Mouse (Mus musculus): ENCODE results near the gene Prnp.

Gene Prnp

GRCm38 (mm10) chr2:131907311-131907710 lies 2.4 kb upstream of the Prnp start:
- DNase-seq: no peak

GRCm38 (mm10) chr2:131908351-131908861 lies 1.3 kb upstream of the Prnp start:
- no peak for DNase-seq

- no peak for DNase-seq
Measured at GRCm38 (mm10) chr2:131908906-131909305, 822 bp upstream of the Prnp start.

GRCm38 (mm10) chr2:131910847-131911246 lies 1.1 kb downstream of the Prnp start:
- no peak for DNase-seq

- DNase-seq: no peak
Measured at GRCm38 (mm10) chr2:131911341-131911740, 1.6 kb downstream of the Prnp start.

- no peak for DNase-seq
Measured at GRCm38 (mm10) chr2:131912526-131913258, 3.0 kb downstream of the Prnp start.

GRCm38 (mm10) chr2:131932275-131932902 lies 22.7 kb downstream of the Prnp start:
- no peak for DNase-seq

GRCm38 (mm10) chr2:131933013-131933412 lies 23.3 kb downstream of the Prnp start:
- no peak for DNase-seq

- DNase-seq: no peak
Measured at GRCm38 (mm10) chr2:131933598-131933997, 23.9 kb downstream of the Prnp start.

GRCm38 (mm10) chr2:131934243-131934642 lies 24.5 kb downstream of the Prnp start:
- DNase-seq: no peak

- DNase-seq: no peak
Measured at GRCm38 (mm10) chr2:131935390-131936105, 25.8 kb downstream of the Prnp start.

- DNase-seq: no peak
Measured at GRCm38 (mm10) chr2:131936410-131936809, 26.7 kb downstream of the Prnp start.

GRCm38 (mm10) chr2:131939404-131940111 lies 29.8 kb downstream of the Prnp start:
- peak; percentile 47 for DNase-seq

- no peak for DNase-seq
Measured at GRCm38 (mm10) chr2:131940506-131940905, 30.8 kb downstream of the Prnp start.

- DNase-seq: no peak
Measured at GRCm38 (mm10) chr2:131941501-131941900, 31.8 kb downstream of the Prnp start.

- peak; percentile 0 for DNase-seq
Measured at GRCm38 (mm10) chr2:131944370-131944769, 34.6 kb downstream of the Prnp start.

GRCm38 (mm10) chr2:131945225-131945624 lies 35.5 kb downstream of the Prnp start:
- DNase-seq: no peak

- DNase-seq: no peak
Measured at GRCm38 (mm10) chr2:131945765-131946164, 36.0 kb downstream of the Prnp start.

GRCm38 (mm10) chr2:131946351-131946750 lies 36.6 kb downstream of the Prnp start:
- DNase-seq: no peak

GRCm38 (mm10) chr2:131948156-131948555 lies 38.4 kb downstream of the Prnp start:
- no peak for DNase-seq

GRCm38 (mm10) chr2:131948916-131949639 lies 39.4 kb downstream of the Prnp start:
- no peak for DNase-seq
